In the genomic region with DNA sequence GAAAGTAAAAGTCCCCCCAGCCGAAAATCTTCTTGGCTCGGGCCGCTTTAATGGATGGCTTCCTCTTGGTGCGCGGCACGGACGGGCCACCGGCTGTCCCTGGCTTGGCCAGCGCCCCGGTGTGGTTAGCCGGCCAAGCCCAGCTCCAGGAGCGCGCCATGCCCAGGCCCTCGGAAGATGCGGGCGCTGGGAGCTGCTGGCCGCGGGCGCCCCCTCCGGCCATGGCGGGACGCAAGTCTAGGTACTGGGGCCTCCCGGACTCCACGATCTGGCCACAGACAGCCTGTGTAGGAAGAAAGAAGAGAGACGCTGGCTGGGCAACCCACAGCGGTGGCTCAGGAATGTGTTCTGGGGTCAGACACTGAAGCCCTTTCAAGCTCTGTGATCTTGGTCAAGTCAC, we compare ENCODE assay signal across 9 mouse cellular contexts. TPM values are rescaled to one million over a fixed set of nuclear protein-coding genes. Genes with fewer than 3 reads are reported as not detected.
DNase-seq lines count a peak whose midpoint lies in the region; ATAC-seq and TF ChIP-seq lines count a peak whose summit lies in the region.
"Had no signal": no experiment of that assay in that cellular context is flagged by ENCODE, and none has a peak within 500 bp of the region (broad histone marks: within the 10 kb centered on the region; RNA-seq: fewer than 3 reads in every experiment).

No protein-coding gene starts in this region.

- H3K36me3 ChIP-seq in lung, embryonic 15.5 days: no peaks in the 10 kb centered on the region

- H3K27ac ChIP-seq in cerebellum, adult 2 months (ENCODE audit: insufficient read depth, low read length): no peak overlapping the region
- no peak overlapping the region for H3K27ac ChIP-seq in lung, embryonic 15.5 days
- H3K27ac ChIP-seq: macrophage had no signal

- H3K27me3 ChIP-seq in cerebellum, adult 2 months (ENCODE audit: control insufficient read depth, insufficient read depth, low read length): no peaks in the 10 kb centered on the region
- peaks cover 89% of the 10 kb centered on the region for H3K27me3 ChIP-seq in lung, embryonic 15.5 days

- intact Hi-C loops in left cerebral cortex, postnatal 4 days (cut with DNase I): no loop called here

- 2% methylated on average over 26 of the region's 26 CpGs for WGBS in cerebellum, adult 2 months
- under 1% methylated on average over 26 of the region's 26 CpGs for WGBS in lung, embryonic 15.5 days

- no peaks in the 10 kb centered on the region for H3K9me3 ChIP-seq in lung, embryonic 15.5 days

- TF ChIP-seq POLR2A in cerebellum, adult 2 months (IDR thresholded peaks at IDR 0.05; ENCODE audit: borderline replicate concordance, insufficient read depth, low read length): no peak

- H3K9ac ChIP-seq in lung, embryonic 15.5 days: no peak overlapping the region

- peak; percentile 32; the same call in 1 of the 2 replicates for TF ChIP-seq CTCF in cerebellum, adult 2 months (IDR thresholded peaks at IDR 0.05; ENCODE audit: borderline replicate concordance, insufficient read depth, low read depth, low read length)

- H3K4me3 ChIP-seq in cerebellum, adult 2 months (replicated peaks; ENCODE audit: insufficient read depth, low read depth, low read length): peak overlapping the region; percentile 53
- peak overlapping the region; percentile 27 for H3K4me3 ChIP-seq in lung, embryonic 15.5 days

- 0 out of 2 replicates have a peak, but pooled peaks have one; percentile 26 for ATAC-seq in lung, embryonic 15.5 days (ENCODE audit: borderline replicate concordance, extremely low read depth, low FRiP score, low TSS enrichment)

- H3K4me1 ChIP-seq in cerebellum, adult 2 months (ENCODE audit: control insufficient read depth, insufficient read depth, low read length): peaks cover 4% of the 10 kb centered on the region
- H3K4me1 ChIP-seq in lung, embryonic 15.5 days: peaks cover 27% of the 10 kb centered on the region

- peak; percentile 79 for DNase-seq in left cerebral cortex, postnatal 4 days
- no peak for DNase-seq in left cerebral cortex, adult 8-10 months (ENCODE audit: low spot score in 2 of 2)
- DNase-seq in cerebellum, adult 2 months: peak; percentile 73 to 75
- peak; percentile 58 to 61 for DNase-seq in gastrocnemius, adult 8-10 months (ENCODE audit: low spot score in 2 of 2)
- peak; percentile 69 for DNase-seq in kidney, adult 18-20 months
- peak; percentile 81 for DNase-seq in retina, postnatal 1 day
- DNase-seq in right cerebral cortex, postnatal 36 days (ENCODE audit: low spot score in 2 of 2): no peak

- peak overlapping the region; percentile 56 for H3K4me2 ChIP-seq in lung, embryonic 15.5 days

RNA-seq across cellular contexts. Expression of a gene that starts 4.4 kb away (rescaled TPM):
- total RNA-seq in left cerebral cortex, postnatal 4 days (2021): 10 to 100 TPM; 39.7 to 39.9 TPM
- total RNA-seq in left cerebral cortex, adult 8-10 months (2022): 10 to 100 TPM; 24.4 to 33.6 (median 25.7) TPM
- 68.2 and 69.8 TPM in 2 replicates for polyA plus RNA-seq in cerebellum, adult 2 months (2012; rRNA removed)
- 10 to 100 TPM; 20.3 to 23.0 (median 22.8) TPM for total RNA-seq in gastrocnemius, adult 8-10 months (2022)
- polyA plus RNA-seq in lung, embryonic 15.5 days (2015; fragmentation: Nextera tagmentation; extraction: Ambion mirVana): 110 and 111 TPM in 2 replicates

RNA-seq across cellular contexts. Expression of a gene that starts 7.7 kb away (rescaled TPM):
- total RNA-seq in left cerebral cortex, postnatal 4 days (2021): 10 to 100 TPM; 12.9 to 14.4 TPM
- 1 to 10 TPM; 6.6 to 9.7 (median 8.4) TPM for total RNA-seq in left cerebral cortex, adult 8-10 months (2022)
- 30.3 and 33.8 TPM in 2 replicates for polyA plus RNA-seq in cerebellum, adult 2 months (2012; rRNA removed)
- total RNA-seq in gastrocnemius, adult 8-10 months (2022): under 1 TPM in 2 of 4 experiments, not detected in 2; 0.16 to 0.27 TPM
- polyA plus RNA-seq in lung, embryonic 15.5 days (2015; fragmentation: Nextera tagmentation; extraction: Ambion mirVana): 1.3 and 1.9 TPM in 2 replicates
- polyA plus RNA-seq: macrophage had no signal

RNA-seq across cellular contexts. Expression of a gene that starts 11.9 kb away (rescaled TPM):
- 1 to 10 TPM; 4.9 to 7.5 TPM for total RNA-seq in left cerebral cortex, postnatal 4 days (2021)
- total RNA-seq in left cerebral cortex, adult 8-10 months (2022): 1 to 10 TPM; 3.8 to 5.2 (median 4.6) TPM
- polyA plus RNA-seq in cerebellum, adult 2 months (2012; rRNA removed): 10.4 and 11.5 TPM in 2 replicates
- 10 to 100 TPM in 1 of 4 experiments, 1 to 10 TPM in 3; 4.6 to 11.1 (median 7.6) TPM for total RNA-seq in gastrocnemius, adult 8-10 months (2022)
- 89.4 and 100 TPM in 2 replicates for polyA plus RNA-seq in lung, embryonic 15.5 days (2015; fragmentation: Nextera tagmentation; extraction: Ambion mirVana)
- polyA plus RNA-seq: macrophage had no signal

RNA-seq across cellular contexts. Expression of a gene that starts 25.2 kb away (rescaled TPM):
- 1 to 10 TPM; 5.1 to 5.2 TPM for total RNA-seq in left cerebral cortex, postnatal 4 days (2021)
- 1 to 10 TPM; 2.3 to 4.5 (median 3.0) TPM for total RNA-seq in left cerebral cortex, adult 8-10 months (2022)
- 8.3 TPM in 2 replicates for polyA plus RNA-seq in cerebellum, adult 2 months (2012; rRNA removed)
- total RNA-seq in gastrocnemius, adult 8-10 months (2022): 100 to 1,000 TPM; 386 to 447 (median 408) TPM
- 0.64 and 1.0 TPM in 2 replicates for polyA plus RNA-seq in lung, embryonic 15.5 days (2015; fragmentation: Nextera tagmentation; extraction: Ambion mirVana)

Comparison
In these comparisons a context has a peak if more than half of its experiments do, and no peak if none do; other contexts are left out.
1. DNase-seq: peak in left cerebral cortex, postnatal 4 days (single experiment), cerebellum, adult 2 months (2 of 2), gastrocnemius, adult 8-10 months (2 of 2), kidney, adult 18-20 months (single experiment) and retina, postnatal 1 day (single experiment); none in left cerebral cortex, adult 8-10 months (0 of 2) and right cerebral cortex, postnatal 36 days (0 of 2).
2. RNA of a gene that starts 7.7 kb away (total RNA-seq): 12.9 to 14.4 TPM in left cerebral cortex, postnatal 4 days and 6.6 to 9.7 TPM in left cerebral cortex, adult 8-10 months; 0.16 to 0.27 TPM in gastrocnemius, adult 8-10 months; every median in the first group is over 4 times any median in the second.